ENCODE assay signal across 23 mouse cellular contexts in genomic region chr6:56783561-56784272, GRCm38 (mm10). TPM values are rescaled to one million over a fixed set of nuclear protein-coding genes. Genes with fewer than 3 reads are reported as not detected.
DNase-seq lines count a peak whose midpoint lies in the region; ATAC-seq and TF ChIP-seq lines count a peak whose summit lies in the region.
"Had no signal": no experiment of that assay in that cellular context is flagged by ENCODE, and none has a peak within 500 bp of the region (broad histone marks: within the 10 kb centered on the region; RNA-seq: fewer than 3 reads in every experiment).

No protein-coding gene starts in this region.

- H3K4me1 ChIP-seq in intestine, embryonic 14.5 days (replicated peaks; ENCODE audit: control insufficient read depth, insufficient read depth, low read length): peaks cover 5% of the 10 kb centered on the region; the same call in 1 of the 2 replicates
- peaks cover 48% of the 10 kb centered on the region for H3K4me1 ChIP-seq in liver, embryonic 13.5 days (replicated peaks)
- no peaks in the 10 kb centered on the region for H3K4me1 ChIP-seq in stomach, embryonic 14.5 days (ENCODE audit: control insufficient read depth, insufficient read depth, low read length)
- H3K4me1 ChIP-seq in midbrain, embryonic 13.5 days (replicated peaks): no peaks in the 10 kb centered on the region
- H3K4me1 ChIP-seq: embryonic facial prominence, embryonic 10.5 days had no signal

- peaks cover 66% of the 10 kb centered on the region for H3K36me3 ChIP-seq in intestine, embryonic 14.5 days (ENCODE audit: control insufficient read depth, insufficient read depth, low read length)
- H3K36me3 ChIP-seq in liver, embryonic 13.5 days: peaks cover 81% of the 10 kb centered on the region
- peaks cover 31% of the 10 kb centered on the region for H3K36me3 ChIP-seq in stomach, embryonic 14.5 days (ENCODE audit: control insufficient read depth, insufficient read depth, low read length)
- peaks cover 45% of the 10 kb centered on the region for H3K36me3 ChIP-seq in midbrain, embryonic 13.5 days

- intact Hi-C loops in gastrocnemius, adult 2 months (cut with DNase I): no loop called here

- no peak for TF ChIP-seq CTCF in gastrocnemius, adult 2 months (IDR thresholded peaks at IDR 0.05)

- DNase-seq in gastrocnemius, adult 2 months: no peak
- no peak for DNase-seq in gastrocnemius, postnatal 4 days (ENCODE audit: low spot score in 2 of 2)
- DNase-seq in intestine, embryonic 14.5 days (ENCODE audit: low spot score): no peak
- no peak for DNase-seq in liver, embryonic 13.5 days
- no peak for DNase-seq in frontal cortex, adult 2 months (ENCODE audit: extremely low spot score in 1 of 2, low spot score in 1 of 2)
- DNase-seq: adrenal gland, adult 8-10 months; cerebellum, adult 9-10 months; gastrocnemius, postnatal 25 days; heart, postnatal 14 days; lung, postnatal 14 days; right cerebral cortex, postnatal 14 days; thymus, postnatal 25 days had no signal

- H3K4me3 ChIP-seq in gastrocnemius, adult 2 months: no peak overlapping the region
- no peak overlapping the region for H3K4me3 ChIP-seq in intestine, embryonic 14.5 days (ENCODE audit: low read depth, low read length)
- H3K4me3 ChIP-seq in liver, embryonic 13.5 days (replicated peaks): no peak overlapping the region
- no peak overlapping the region for H3K4me3 ChIP-seq in stomach, embryonic 14.5 days (ENCODE audit: low read depth, low read length)
- H3K4me3 ChIP-seq in midbrain, embryonic 13.5 days (replicated peaks): no peak overlapping the region
- H3K4me3 ChIP-seq: embryonic facial prominence, embryonic 10.5 days; heart, embryonic 12.5 days; hindbrain, embryonic 13.5 days; limb, embryonic 15.5 days; neural tube, embryonic 15.5 days had no signal

- H3K4me2 ChIP-seq in intestine, embryonic 14.5 days (ENCODE audit: low read length): no peak overlapping the region
- peak overlapping the region; percentile 3; the same call in 1 of the 2 replicates for H3K4me2 ChIP-seq in liver, embryonic 13.5 days
- H3K4me2 ChIP-seq in stomach, embryonic 14.5 days (replicated peaks; ENCODE audit: low read depth, low read length): no peak overlapping the region
- no peak overlapping the region for H3K4me2 ChIP-seq in midbrain, embryonic 13.5 days (replicated peaks)
- H3K4me2 ChIP-seq: heart, embryonic 12.5 days; hindbrain, embryonic 13.5 days; limb, embryonic 15.5 days; neural tube, embryonic 15.5 days had no signal

- ATAC-seq in intestine, embryonic 14.5 days (replicated peaks; ENCODE audit: low FRiP score, low TSS enrichment, low read depth): peak; percentile 71
- peak; percentile 24; the same call in 1 of the 2 replicates for ATAC-seq in liver, embryonic 13.5 days (ENCODE audit: low read depth)
- peak; percentile 66 for ATAC-seq in stomach, embryonic 14.5 days (ENCODE audit: insufficient number of reproducible peaks, insufficient read depth, low FRiP score, low read depth)
- no peak for ATAC-seq in midbrain, embryonic 13.5 days
- no peak for ATAC-seq in granulocyte monocyte progenitor cell, adult 5-6 weeks (replicated peaks; ENCODE audit: poor library complexity, severe bottlenecking)
- ATAC-seq: inflammation-experienced regulatory T-cells, adult 6 months; midbrain, embryonic 16.5 days had no signal

- H3K27me3 ChIP-seq in intestine, embryonic 14.5 days (replicated peaks; ENCODE audit: control insufficient read depth, insufficient read depth, low read length): no peaks in the 10 kb centered on the region
- no peaks in the 10 kb centered on the region for H3K27me3 ChIP-seq in liver, embryonic 13.5 days
- H3K27me3 ChIP-seq in stomach, embryonic 14.5 days (ENCODE audit: control insufficient read depth, insufficient read depth, low read length): no peaks in the 10 kb centered on the region
- H3K27me3 ChIP-seq in midbrain, embryonic 13.5 days: no peaks in the 10 kb centered on the region
- H3K27me3 ChIP-seq: heart, embryonic 12.5 days; hindbrain, embryonic 13.5 days; limb, embryonic 15.5 days; megakaryocyte, embryonic 14.5 days; neural tube, embryonic 15.5 days had no signal

- H3K9me3 ChIP-seq in intestine, embryonic 14.5 days (ENCODE audit: control insufficient read depth, low read length): no peaks in the 10 kb centered on the region
- H3K9me3 ChIP-seq in liver, embryonic 13.5 days (replicated peaks): no peaks in the 10 kb centered on the region
- H3K9me3 ChIP-seq in stomach, embryonic 14.5 days (ENCODE audit: control insufficient read depth, low read depth, low read length): no peaks in the 10 kb centered on the region
- H3K9me3 ChIP-seq in midbrain, embryonic 13.5 days: no peaks in the 10 kb centered on the region
- H3K9me3 ChIP-seq: embryonic facial prominence, embryonic 10.5 days; heart, embryonic 12.5 days; hindbrain, embryonic 13.5 days; limb, embryonic 15.5 days; megakaryocyte, embryonic 14.5 days; neural tube, embryonic 15.5 days had no signal

- WGBS in intestine, embryonic 14.5 days: 65% methylated on average over 4 of the region's 4 CpGs
- WGBS in liver, embryonic 13.5 days (ENCODE audit: insufficient replicate concordance): 63% methylated on average over 4 of the region's 4 CpGs
- 65% methylated on average over 4 of the region's 4 CpGs for WGBS in stomach, embryonic 14.5 days
- WGBS in midbrain, embryonic 13.5 days: 93% methylated on average over 4 of the region's 4 CpGs

- peak overlapping the region; percentile 8; the same call in 1 of the 2 replicates for H3K27ac ChIP-seq in gastrocnemius, adult 2 months
- H3K27ac ChIP-seq in intestine, embryonic 14.5 days (ENCODE audit: low read depth): peak overlapping the region; percentile 43; the same call in 1 of the 2 replicates
- peak overlapping the region; percentile 15; the same call in 1 of the 2 replicates for H3K27ac ChIP-seq in liver, embryonic 13.5 days
- H3K27ac ChIP-seq in stomach, embryonic 14.5 days (ENCODE audit: low read length): peak overlapping the region; percentile 10
- H3K27ac ChIP-seq in midbrain, embryonic 13.5 days: no peak overlapping the region
- H3K27ac ChIP-seq: embryonic facial prominence, embryonic 10.5 days; hindbrain, embryonic 13.5 days; limb, embryonic 15.5 days; neural tube, embryonic 15.5 days had no signal

- H3K9ac ChIP-seq in intestine, embryonic 14.5 days (ENCODE audit: low read length): no peak overlapping the region
- H3K9ac ChIP-seq in liver, embryonic 13.5 days: no peak overlapping the region
- no peak overlapping the region for H3K9ac ChIP-seq in stomach, embryonic 14.5 days (replicated peaks; ENCODE audit: low read depth, low read length)
- H3K9ac ChIP-seq in midbrain, embryonic 13.5 days (replicated peaks): no peak overlapping the region
- H3K9ac ChIP-seq: heart, embryonic 12.5 days; hindbrain, embryonic 13.5 days; limb, embryonic 15.5 days; neural tube, embryonic 15.5 days had no signal

RNA-seq across cellular contexts. Expression of gene Kbtbd2, which starts 13.9 kb away (rescaled TPM):
- 10 to 100 TPM; 20.7 to 26.0 TPM for total RNA-seq in gastrocnemius, adult 2 months (2021)
- 10 to 100 TPM; 33.3 to 33.5 TPM for total RNA-seq in gastrocnemius, postnatal 4 days (2021)
- polyA plus RNA-seq in intestine, embryonic 14.5 days (2014; fragmentation: Nextera tagmentation; extraction: Ambion mirVana): 24.5 and 30.4 TPM in 2 replicates
- 13.6 TPM in 2 replicates for polyA plus RNA-seq in liver, embryonic 13.5 days (2015; fragmentation: Nextera tagmentation; extraction: Ambion mirVana)
- 31.7 and 34.4 TPM in 2 replicates for polyA plus RNA-seq in stomach, embryonic 14.5 days (2014; fragmentation: Nextera tagmentation; extraction: Ambion mirVana)
- polyA plus RNA-seq in frontal cortex, adult 2 months (2012; rRNA removed): 30.2 and 31.8 TPM in 2 replicates
- polyA plus RNA-seq in midbrain, embryonic 13.5 days (2015; fragmentation: Nextera tagmentation; extraction: Ambion mirVana): 33.7 and 37.0 TPM in 2 replicates
- total RNA-seq in granulocyte monocyte progenitor cell, adult 5-6 weeks (2014; fragmentation: Nextera tagmentation): 25.0 and 31.4 TPM in 2 replicates
- total RNA-seq in granulocyte monocyte progenitor cell, adult 5-6 weeks (2017): 25.4 and 34.2 TPM in 2 replicates

RNA-seq across cellular contexts. Expression of gene Fkbp9, which starts 48.1 kb away (rescaled TPM):
- 10 to 100 TPM; 48.9 to 60.2 TPM for total RNA-seq in gastrocnemius, adult 2 months (2021)
- 100 to 1,000 TPM; 186 to 188 TPM for total RNA-seq in gastrocnemius, postnatal 4 days (2021)
- polyA plus RNA-seq in intestine, embryonic 14.5 days (2014; fragmentation: Nextera tagmentation; extraction: Ambion mirVana): 111 and 113 TPM in 2 replicates
- polyA plus RNA-seq in liver, embryonic 13.5 days (2015; fragmentation: Nextera tagmentation; extraction: Ambion mirVana): 26.2 and 28.5 TPM in 2 replicates
- 149 and 163 TPM in 2 replicates for polyA plus RNA-seq in stomach, embryonic 14.5 days (2014; fragmentation: Nextera tagmentation; extraction: Ambion mirVana)
- 29.6 and 31.0 TPM in 2 replicates for polyA plus RNA-seq in frontal cortex, adult 2 months (2012; rRNA removed)
- polyA plus RNA-seq in midbrain, embryonic 13.5 days (2015; fragmentation: Nextera tagmentation; extraction: Ambion mirVana): 23.3 and 29.2 TPM in 2 replicates
- total RNA-seq in granulocyte monocyte progenitor cell, adult 5-6 weeks (2014; fragmentation: Nextera tagmentation): 4.6 and 8.7 TPM in 2 replicates
- 9.2 and 13.7 TPM in 2 replicates for total RNA-seq in granulocyte monocyte progenitor cell, adult 5-6 weeks (2017)
- polyA plus RNA-seq: inflammation-experienced regulatory T-cells, adult 6 months had no signal

Comparison
In these comparisons a context has a peak if more than half of its experiments do, and no peak if none do; other contexts are left out.
1. ATAC-seq: peak in intestine, embryonic 14.5 days (single experiment), liver, embryonic 13.5 days (single experiment) and stomach, embryonic 14.5 days (single experiment); none in midbrain, embryonic 13.5 days (single experiment) and granulocyte monocyte progenitor cell, adult 5-6 weeks (single experiment).